Mouse (Mus musculus) large intestine, adult 2 months (tissue): ENCODE measurements around the gene Nox1. TPM values are rescaled to one million over a fixed set of nuclear protein-coding genes. Genes with fewer than 3 reads are reported as not detected.
"Not testable (repeated sequence)": the region's sequence is repeated elsewhere in the genome, so short reads cannot be mapped to it uniquely, and the experiment has no call there.

ENCODE experiments used
- DNase-seq: peaks from one replicate; pipeline ENCODE4 v3.0.0-alpha.2; 2012; ENCODE audit warnings: low read depth, low spot score
- WGBS: fragments of 180-500 bp; shearing (Covaris S2); methylation state at CpG from one replicate; pipeline ENCODE4 v1.1.7; 2018; 5-methylcytosine and 5-hydroxymethylcytosine counted together
- polyA plus RNA-seq: library from polyadenylated mRNA; depleted of rRNA; stranded (reverse); fragments of >200 nt; gene quantifications from 2 replicates; pipeline ENCODE4 v1.2.3, GENCODE M21; 2012; rRNA removed

The Nox1 gene
- polyA plus RNA-seq: 1.5 and 3.3 TPM in 2 replicates

DNA sequence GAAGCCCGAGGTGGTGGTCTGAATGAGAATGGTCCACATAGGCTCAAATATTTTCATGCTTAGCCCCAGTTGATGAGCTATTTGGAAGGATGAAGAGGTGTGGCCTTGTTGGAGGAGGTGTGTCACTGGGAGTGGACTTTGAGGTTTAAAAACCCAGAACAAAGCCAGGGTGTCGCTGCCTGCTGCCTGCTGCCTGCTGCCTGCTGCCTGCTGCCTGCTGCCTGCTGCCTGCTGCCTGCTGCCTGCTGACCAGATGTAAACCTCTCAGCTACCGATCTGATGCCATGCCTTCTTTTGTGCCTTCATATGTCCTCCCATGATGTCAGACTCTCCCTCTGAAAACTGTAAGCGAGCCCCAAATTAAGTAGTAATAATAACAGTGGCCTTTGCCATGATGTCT is at the start of gene Nox1:
Nox1 (minus strand) TSS at position 101 of the 400 bp plus-strand sequence.
- whole genome bisulfite sequencing: 70% methylated on average over 4 of the region's 4 CpGs
- no peak for DNase-seq

GRCm38 (mm10) chrX:134262129-134262528 is 40.4 kb upstream of the Nox1 start:
- DNase-seq: no peak
- 86% methylated on average over 11 of the region's 11 CpGs for WGBS

- 68% methylated on average over 5 of the region's 5 CpGs for whole genome bisulfite sequencing
- DNase-seq: no peak
Measured at GRCm38 (mm10) chrX:134261191-134261590, 39.4 kb upstream of the Nox1 start.

DNA sequence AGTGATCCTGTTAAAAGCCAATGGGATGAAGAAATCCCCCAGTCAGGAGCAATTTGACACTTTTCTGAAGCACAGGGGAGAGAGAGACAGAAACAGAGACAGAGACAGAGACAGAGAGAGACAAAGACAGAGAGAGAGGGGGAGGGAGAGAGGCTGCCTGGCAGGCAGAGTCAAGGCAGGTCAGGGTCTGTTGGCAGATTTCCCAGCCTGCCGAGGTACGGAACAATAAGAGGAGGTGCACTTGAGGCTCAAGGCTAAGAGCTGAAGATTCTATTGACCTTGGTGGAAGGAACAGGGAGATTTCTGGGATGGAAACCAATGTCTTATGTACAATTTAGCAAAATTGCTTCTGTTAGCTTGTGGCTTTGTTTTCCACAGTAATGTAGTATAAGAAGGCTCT is 26.4 kb upstream of the Nox1 start:
- no peak for DNase-seq
- 54% methylated on average over 2 of the region's 2 CpGs for WGBS

DNA sequence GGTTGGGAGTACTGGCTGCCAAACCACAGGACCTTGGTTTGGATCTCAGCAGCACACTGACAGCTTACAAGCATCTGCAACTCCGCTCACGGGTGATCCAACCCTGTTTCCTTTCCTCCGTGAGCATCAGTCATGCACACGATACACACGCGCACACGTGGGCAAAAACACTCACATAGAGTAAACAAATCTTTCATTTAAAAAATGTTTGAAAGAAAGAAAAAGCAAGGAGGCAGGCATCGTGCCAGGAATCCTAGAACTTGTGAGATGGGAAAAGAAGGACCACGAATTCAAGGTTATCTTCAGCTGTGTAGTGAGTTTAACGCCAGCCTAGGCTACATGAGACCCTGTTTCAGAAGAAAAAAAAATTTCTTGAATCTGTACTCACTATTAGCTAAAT is 24.2 kb upstream of the Nox1 start:
- no peak for DNase-seq
- WGBS: 78% methylated on average over 10 of the region's 10 CpGs

- DNase-seq: no peak
Measured at GRCm38 (mm10) chrX:134238266-134238665, 16.5 kb upstream of the Nox1 start.

GRCm38 (mm10) chrX:134233048-134233447 is 11.3 kb upstream of the Nox1 start:
- 85% methylated on average over 1 of the region's 1 CpGs for WGBS
- no peak for DNase-seq

More at GRCm38 (mm10) chrX:134238266-134238665, 16.5 kb upstream of the Nox1 start:
- 90% methylated on average over 10 of the region's 10 CpGs for WGBS

GRCm38 (mm10) chrX:134220618-134221017 is 1.1 kb downstream of the Nox1 start:
- WGBS: 79% methylated on average over 3 of the region's 3 CpGs
- DNase-seq: no peak

- WGBS: 86% methylated on average over 4 of the region's 4 CpGs
- DNase-seq: no peak
Measured at GRCm38 (mm10) chrX:134218161-134218560, 3.6 kb downstream of the Nox1 start.

DNA sequence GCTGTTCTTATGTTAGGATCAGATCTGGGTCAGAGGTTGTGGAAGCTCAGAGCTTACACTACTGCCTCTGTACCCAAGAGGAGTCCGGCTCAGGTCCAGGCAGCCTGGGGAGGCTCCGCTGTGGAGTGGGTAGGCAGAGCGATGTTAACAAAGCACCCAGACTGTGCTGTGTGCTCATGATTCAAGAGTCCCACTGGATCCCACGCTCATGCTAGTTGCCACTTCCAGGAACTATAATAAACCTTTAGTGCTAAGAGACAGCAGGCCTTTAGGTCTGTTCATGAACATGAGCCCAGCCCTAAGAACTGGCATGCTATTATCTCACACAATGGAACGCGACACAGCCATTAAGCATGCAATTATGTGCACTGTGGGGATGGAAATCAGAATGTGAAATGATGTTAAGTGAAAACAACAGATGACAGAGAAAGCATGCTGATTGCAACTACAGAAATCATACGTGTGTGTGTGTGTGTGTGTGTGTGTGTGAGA is 10.6 kb downstream of the Nox1 start:
- WGBS: 88% methylated on average over 7 of the region's 7 CpGs
- no peak for DNase-seq

- WGBS: 61% methylated on average over 2 of the region's 2 CpGs
- DNase-seq: no peak
Measured at GRCm38 (mm10) chrX:134208491-134208890, 13.3 kb downstream of the Nox1 start.

GRCm38 (mm10) chrX:134187201-134187600 is 34.6 kb downstream of the Nox1 start, which contains the start of gene Arl13a:
Gene Arl13a, plus strand, starts transcription at chrX:134187501.
- WGBS: 97% methylated on average over 9 of the region's 9 CpGs
- not testable (repeated sequence) for DNase-seq

DNA sequence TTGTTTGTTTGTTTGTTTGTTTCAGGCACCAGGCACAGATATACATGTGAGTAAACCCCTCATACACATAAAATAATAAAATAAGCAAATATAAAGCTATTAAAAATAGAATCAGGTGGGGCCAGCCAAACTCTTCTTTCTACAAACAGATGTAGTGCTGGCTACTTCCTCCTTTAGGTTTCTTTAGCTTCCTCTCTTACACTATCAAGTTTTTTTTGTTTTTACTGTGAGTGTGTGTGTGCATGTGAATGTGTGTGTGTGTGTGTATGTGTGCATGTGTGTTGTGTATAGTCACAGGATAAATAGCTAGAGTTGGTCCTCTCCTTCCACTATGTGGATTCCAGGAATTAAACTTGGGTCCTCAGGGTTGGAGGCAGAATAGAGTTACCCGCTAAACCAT is 47.1 kb downstream of the Nox1 start:
- 100% methylated on average over 1 of the region's 1 CpGs for WGBS
- no peak for DNase-seq

- WGBS: 95% methylated on average over 1 of the region's 1 CpGs
- no peak for DNase-seq
Measured at GRCm38 (mm10) chrX:134170584-134170983, 51.2 kb downstream of the Nox1 start.

- no peak for DNase-seq
- 46% methylated on average over 4 of the region's 4 CpGs for WGBS
Measured at GRCm38 (mm10) chrX:134163484-134163883, 58.3 kb downstream of the Nox1 start.

DNA sequence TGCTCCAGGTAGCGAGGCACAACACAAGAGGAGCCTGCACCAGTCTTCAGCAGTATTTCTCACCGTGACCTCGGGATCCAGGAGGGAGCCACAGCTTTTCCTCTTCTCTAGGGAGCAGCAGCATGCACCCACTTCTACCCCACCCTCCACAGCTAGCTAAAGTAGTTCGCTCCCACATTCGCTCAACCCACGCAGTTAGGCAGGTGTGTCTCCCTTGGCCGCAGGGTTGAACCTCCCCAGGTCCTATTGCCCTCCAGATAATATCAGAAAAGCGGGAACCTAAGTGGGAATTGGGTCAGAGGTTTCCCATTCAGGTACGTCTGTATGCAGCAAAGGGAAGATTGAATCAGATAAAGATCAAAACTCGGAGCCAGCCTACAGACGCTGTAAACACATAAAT is 58.9 kb downstream of the Nox1 start:
- 23% methylated on average over 11 of the region's 11 CpGs for WGBS
- DNase-seq: no peak

- 32% methylated on average over 16 of the region's 16 CpGs for WGBS
- no peak for DNase-seq
Measured at GRCm38 (mm10) chrX:134162043-134162720, 59.6 kb downstream of the Nox1 start, which contains the start of gene Xkrx. Gene Xkrx, minus strand, starts transcription at chrX:134162076.

DNA sequence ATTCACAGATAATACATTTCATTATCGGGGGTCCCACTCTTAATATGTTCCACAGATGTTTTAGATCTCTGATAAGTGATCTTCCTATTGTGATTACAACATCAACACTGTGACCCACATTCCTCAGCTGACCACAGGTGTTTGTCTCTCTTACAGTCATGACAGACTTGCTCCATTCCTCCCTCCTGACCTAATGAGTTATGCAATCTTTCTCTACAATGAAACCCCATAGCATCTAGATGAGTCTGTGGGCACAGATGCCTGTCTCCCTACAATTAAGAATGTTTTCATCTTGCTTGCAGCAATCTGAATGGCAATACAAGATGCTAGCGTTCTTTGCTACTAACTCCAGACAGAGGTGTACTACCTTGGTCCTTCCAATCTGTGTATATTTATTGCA is 61.3 kb downstream of the Nox1 start:
- DNase-seq: no peak
- 81% methylated on average over 2 of the region's 2 CpGs for WGBS

- 69% methylated on average over 7 of the region's 7 CpGs for WGBS
- DNase-seq: no peak
Measured at GRCm38 (mm10) chrX:134158151-134158550, 63.6 kb downstream of the Nox1 start.

DNA sequence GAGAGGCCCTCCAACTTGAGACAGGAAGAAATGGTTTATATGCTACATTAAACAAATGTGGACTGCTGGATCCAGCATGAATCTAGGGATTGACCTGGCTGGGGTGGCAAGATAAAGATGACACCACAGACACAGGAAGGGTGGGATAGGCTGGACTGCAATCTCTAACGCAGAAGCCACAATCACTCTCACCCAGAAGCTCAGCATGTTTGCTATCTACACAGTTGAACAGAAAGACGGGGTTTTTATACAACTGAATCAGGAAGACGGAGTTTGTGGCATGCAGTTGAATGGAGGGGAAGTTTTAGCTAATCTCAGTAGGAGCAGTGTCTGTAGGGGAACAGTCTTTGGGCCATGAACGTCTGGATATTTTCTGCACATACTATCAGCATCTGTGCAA is 79.8 kb downstream of the Nox1 start:
- 82% methylated on average over 4 of the region's 4 CpGs for WGBS
- no peak for DNase-seq

DNA sequence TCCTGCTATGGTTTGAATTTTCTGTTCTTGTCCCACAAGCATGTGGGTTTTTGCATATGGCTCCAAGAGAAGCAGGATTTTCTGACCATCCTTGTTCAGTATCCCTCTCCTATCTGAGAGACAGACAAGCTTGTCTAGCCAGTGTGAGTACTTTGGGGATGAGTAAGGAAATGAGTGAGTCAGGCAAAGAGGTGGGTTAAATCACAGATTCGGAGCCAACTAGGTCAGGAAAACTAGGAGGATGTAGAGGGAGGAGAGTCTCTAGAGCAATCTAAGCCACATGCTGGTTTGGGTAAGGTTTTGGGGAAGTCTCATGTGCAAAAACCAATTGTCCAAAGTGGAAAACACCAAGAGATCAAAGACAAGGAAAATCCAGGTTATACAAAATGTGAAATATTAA is 80.2 kb downstream of the Nox1 start:
- 67% methylated on average over 1 of the region's 1 CpGs for WGBS
- DNase-seq: no peak

GRCm38 (mm10) chrX:134140024-134140423 is 81.7 kb downstream of the Nox1 start:
- 76% methylated on average over 6 of the region's 6 CpGs for WGBS
- no peak for DNase-seq
